Comparison of ENCODE assay signal across 23 mouse cellular contexts in the genomic region with DNA sequence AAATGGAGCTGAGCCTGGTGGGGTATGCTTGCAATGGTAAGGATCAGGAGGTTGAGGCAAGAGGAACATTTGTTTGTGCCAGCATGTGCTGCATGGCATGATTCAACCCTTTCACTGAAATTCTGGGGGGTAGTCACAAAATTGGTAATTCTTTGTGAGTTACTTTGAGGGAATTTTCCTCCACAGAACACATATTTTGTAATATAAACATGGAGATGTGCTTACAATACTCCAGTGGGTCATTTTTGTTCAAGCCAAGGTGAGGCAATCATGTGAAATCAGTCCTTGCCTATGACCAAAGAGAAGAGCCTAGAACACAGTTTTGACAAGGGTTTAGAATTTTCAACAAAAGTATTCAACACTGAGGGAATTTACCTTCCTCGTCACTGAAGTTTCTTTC.
DNase-seq lines count a peak whose midpoint lies in the region; TF ChIP-seq lines count a peak whose summit lies in the region.
"Had no signal": no experiment of that assay in that cellular context is flagged by ENCODE, and none has a peak within 500 bp of the region (broad histone marks: within the 10 kb centered on the region; RNA-seq: fewer than 3 reads in every experiment).

No protein-coding gene starts in this region.

- H3K27me3 ChIP-seq in myocyte (ENCODE audit: control insufficient read depth, insufficient read depth, insufficient read length): no peaks in the 10 kb centered on the region
- H3K27me3 ChIP-seq: embryonic facial prominence, embryonic 12.5 days; embryonic facial prominence, embryonic 15.5 days; forebrain, embryonic 13.5 days; heart, embryonic 13.5 days; hindbrain, embryonic 12.5 days; hindbrain, embryonic 15.5 days had no signal

- TF ChIP-seq POLR2A in myocyte (IDR thresholded peaks at IDR 0.05; ENCODE audit: insufficient read length, low read depth): no peak

- H3K4me2 ChIP-seq in myocyte (ENCODE audit: low read depth): no peak overlapping the region
- H3K4me2 ChIP-seq: embryonic facial prominence, embryonic 12.5 days; embryonic facial prominence, embryonic 15.5 days; forebrain, embryonic 13.5 days; heart, embryonic 13.5 days; hindbrain, embryonic 12.5 days; hindbrain, embryonic 15.5 days had no signal

- H3K79me2 ChIP-seq in myocyte (ENCODE audit: control insufficient read depth, insufficient read depth): no peaks in the 10 kb centered on the region

- peak; percentile 2 for DNase-seq in adrenal gland, postnatal 10 days
- no peak for DNase-seq in adrenal gland, adult 18-20 months (ENCODE audit: low spot score in 2 of 2)
- peak; percentile 56 for DNase-seq in 3T3-L1 (ENCODE audit: low read depth, low spot score)
- peak; percentile 12 for DNase-seq in adipocyte (ENCODE audit: low spot score)
- no peak for DNase-seq in heart, postnatal 4 days
- DNase-seq in frontal cortex, postnatal 14 days (ENCODE audit: low spot score in 2 of 2): no peak
- DNase-seq: cerebellum, adult 11-12 months; cerebellum, adult 9-10 months; cerebellum, postnatal 25 days; gastrocnemius, postnatal 25 days; heart, adult 2 months; heart, postnatal 14 days; kidney, adult 2 months had no signal

- no peaks in the 10 kb centered on the region for H3K36me3 ChIP-seq in myocyte (ENCODE audit: control insufficient read depth, insufficient read depth)
- H3K36me3 ChIP-seq: embryonic facial prominence, embryonic 12.5 days; embryonic facial prominence, embryonic 15.5 days; forebrain, embryonic 10.5 days; heart, embryonic 10.5 days; heart, embryonic 13.5 days; hindbrain, embryonic 12.5 days; hindbrain, embryonic 15.5 days had no signal

- H3K4me3 ChIP-seq in myocyte: no peak overlapping the region
- H3K4me3 ChIP-seq: embryonic facial prominence, embryonic 12.5 days; embryonic facial prominence, embryonic 15.5 days; erythroblast, embryonic 14.5 days; forebrain, embryonic 10.5 days; forebrain, embryonic 13.5 days; heart, adult 2 months; heart, embryonic 10.5 days; heart, embryonic 13.5 days; hindbrain, embryonic 12.5 days; hindbrain, embryonic 15.5 days had no signal

- no peak overlapping the region for H3ac ChIP-seq in myocyte (ENCODE audit: control insufficient read depth, insufficient read length)

TF ChIP-seq in myocyte, 11 proteins besides CTCF, POLR2A, EP300 and RAD21:
- peak; percentile 60; the same call in 1 of the 2 replicates for TF ChIP-seq CEBPB (IDR thresholded peaks at IDR 0.05; ENCODE audit: insufficient read depth, poor library complexity, severe bottlenecking)
- no peak for TF ChIP-seq REST (IDR thresholded peaks at IDR 0.05; ENCODE audit: insufficient read depth, insufficient read length)

Comparison
In these comparisons a context has a peak if more than half of its experiments do, and no peak if none do; other contexts are left out.
1. DNase-seq: peak in adrenal gland, postnatal 10 days (single experiment), 3T3-L1 (single experiment) and adipocyte (single experiment); none in adrenal gland, adult 18-20 months (0 of 2), heart, postnatal 4 days (single experiment) and frontal cortex, postnatal 14 days (0 of 2).